Mouse (Mus musculus): ENCODE results near the gene Kcnk12. TPM values are rescaled to one million over a fixed set of nuclear protein-coding genes. Genes with fewer than 3 reads are reported as not detected.

Gene Kcnk12
- not detected in 4 replicates for total RNA-seq (2023)

DNA sequence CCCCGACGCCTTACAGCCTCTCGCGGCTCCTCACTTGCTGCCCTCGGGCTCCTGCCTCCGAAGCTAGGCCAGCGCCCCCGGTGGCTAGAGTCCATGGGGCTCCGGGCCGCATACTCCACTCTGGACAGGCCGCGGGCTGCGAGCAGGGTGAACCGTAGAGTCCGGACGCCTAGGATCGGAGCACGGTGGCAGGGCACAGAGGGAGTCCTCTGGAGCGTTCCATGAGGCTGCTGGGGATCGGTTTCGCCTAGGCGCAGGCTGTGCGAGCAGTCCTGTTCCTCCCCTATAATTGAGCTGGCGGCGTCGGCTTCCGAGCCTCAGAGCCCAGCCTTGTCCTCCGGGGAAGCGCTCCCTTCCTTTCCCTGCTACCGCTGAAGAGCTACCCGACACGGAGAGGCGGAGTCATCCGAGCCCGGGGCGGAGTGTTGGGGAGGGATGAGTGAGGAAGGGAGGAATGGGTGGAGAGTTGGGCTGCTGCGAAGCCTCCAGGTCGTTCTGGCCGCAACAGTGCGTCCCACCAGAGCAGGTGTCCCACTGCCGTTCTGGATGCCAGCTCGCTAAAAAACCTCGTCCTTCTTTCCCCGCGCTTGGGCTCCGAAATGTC, at the start of gene Kcnk12:
TSS of gene Kcnk12 (minus strand) at position 307 of the 604 bp plus-strand sequence.

Other genes with a start within 250 kb of the Kcnk12 start
- 1.3 to 2.2 TPM (median 1.8 TPM) in 4 replicates for gene Epcam, start 162.0 kb downstream of the Kcnk12 start, total RNA-seq (2023)
- gene Msh2, start 125.7 kb downstream of the Kcnk12 start, total RNA-seq (2023): 27.0 to 35.3 TPM (median 31.9 TPM) in 4 replicates
- gene Rpl36-ps4, start 123.0 kb upstream of the Kcnk12 start, total RNA-seq (2023): not detected in 4 replicates
- 26.3 to 32.4 TPM (median 30.1 TPM) in 4 replicates for gene Msh6, start 177.1 kb upstream of the Kcnk12 start, total RNA-seq (2023)

Data from B cell, adult 62 days (primary cell).